Mouse (Mus musculus) kidney, embryonic 15.5 days (tissue): ENCODE measurements around the gene Efcab14. TPM values are rescaled to one million over a fixed set of nuclear protein-coding genes. Genes with fewer than 3 reads are reported as not detected.

Experiments used
- ATAC-seq: fragments of 200-750 bp; cut with Nextera tagmentation; replicated peaks from 2 replicates; pipeline ENCODE4 v1.8.0; 2017; ENCODE audit warnings: moderate TSS enrichment; ENCODE audit not compliant: low FRiP score
- H3K27ac ChIP-seq: fragments of 300-500 bp; sonication (generic); 2 replicates; pipeline ENCODE4 v1.5.1; 2015; ENCODE audit warnings: mild to moderate bottlenecking, inconsistent platforms
- H3K27me3 ChIP-seq: fragments of 300-500 bp; sonication (generic); 2 replicates; pipeline ENCODE4 v1.6.1; 2015; ENCODE audit warnings: inconsistent platforms
- H3K36me3 ChIP-seq: fragments of 300-500 bp; sonication (generic); 2 replicates; pipeline ENCODE4 v1.6.1; 2015; ENCODE audit warnings: inconsistent platforms
- H3K4me1 ChIP-seq: fragments of 300-500 bp; sonication (generic); 2 replicates; pipeline ENCODE4 v1.6.1; 2015; ENCODE audit warnings: inconsistent platforms
- H3K4me2 ChIP-seq: fragments of 300-500 bp; sonication (generic); 2 replicates; pipeline ENCODE4 v1.6.1; 2015; ENCODE audit warnings: moderate library complexity, mild to moderate bottlenecking, inconsistent platforms
- H3K4me3 ChIP-seq: fragments of 300-500 bp; sonication (generic); replicated peaks from 2 replicates; pipeline ENCODE4 v1.5.1; 2015; ENCODE audit warnings: mild to moderate bottlenecking, inconsistent platforms
- H3K9ac ChIP-seq: fragments of 300-500 bp; sonication (generic); 2 replicates; pipeline ENCODE4 v1.6.1; 2015; ENCODE audit warnings: mild to moderate bottlenecking, inconsistent platforms
- H3K9me3 ChIP-seq: fragments of 300-500 bp; sonication (generic); replicated peaks from 2 replicates; pipeline ENCODE4 v1.6.1; 2016; ENCODE audit warnings: inconsistent platforms
- WGBS: fragments of 180-500 bp; shearing (Covaris S2); methylation state at CpG from one replicate; pipeline ENCODE4 v1.1.7; 2015; ENCODE audit warnings: mixed read lengths; 5-methylcytosine and 5-hydroxymethylcytosine counted together
- polyA plus RNA-seq: library from polyadenylated mRNA; unstranded; fragments of >200 nt; fragmentation: Nextera tagmentation; extraction: Ambion mirVana; gene quantifications from 2 replicates; pipeline ENCODE4 v1.2.1, GENCODE M21; 2015

Gene Efcab14
- polyA plus RNA-seq, 1 experiment from 2014 or later, result 36.7 TPM

DNA sequence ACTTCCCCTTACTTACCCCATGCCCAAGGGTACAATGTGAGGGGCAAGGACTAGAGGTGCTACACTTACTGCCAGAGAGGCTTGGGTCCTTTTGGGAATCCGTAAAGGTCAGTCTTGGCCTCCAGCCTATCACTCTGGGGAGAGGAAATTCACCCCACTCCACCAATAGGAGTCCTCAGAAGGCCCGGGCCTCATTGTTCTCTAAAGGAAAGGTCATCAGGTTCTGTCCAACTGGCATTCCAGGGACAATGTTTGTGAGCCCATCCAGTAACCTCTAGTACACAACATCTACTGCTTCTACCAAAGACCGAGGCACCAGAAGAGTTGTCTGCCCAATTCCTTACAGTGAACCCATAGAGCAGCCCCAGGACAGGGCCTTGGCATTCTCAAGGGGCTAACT is 43.4 kb downstream of the Efcab14 start, which contains the start of gene Tex38:
Gene Tex38, minus strand, starts transcription at position 101 of the 400 bp plus-strand sequence.
- H3K27ac ChIP-seq, result no peak within 1 kb of the TSS
- no peak within 1 kb of the TSS for H3K4me2 ChIP-seq
- no peak within 1 kb of the TSS for H3K9ac ChIP-seq
- H3K4me1 ChIP-seq, result peaks cover 13% of the 10 kb centered on the region
- H3K36me3 ChIP-seq, result peaks cover 12% of the 10 kb centered on the region
- no peaks in the 10 kb centered on the region for H3K27me3 ChIP-seq
- no peak within 1 kb of the TSS for H3K4me3 ChIP-seq
- no peaks in the 10 kb centered on the region for H3K9me3 ChIP-seq
- 85% methylated on average over 3 of the region's 3 CpGs for WGBS
- no peak for ATAC-seq

DNA sequence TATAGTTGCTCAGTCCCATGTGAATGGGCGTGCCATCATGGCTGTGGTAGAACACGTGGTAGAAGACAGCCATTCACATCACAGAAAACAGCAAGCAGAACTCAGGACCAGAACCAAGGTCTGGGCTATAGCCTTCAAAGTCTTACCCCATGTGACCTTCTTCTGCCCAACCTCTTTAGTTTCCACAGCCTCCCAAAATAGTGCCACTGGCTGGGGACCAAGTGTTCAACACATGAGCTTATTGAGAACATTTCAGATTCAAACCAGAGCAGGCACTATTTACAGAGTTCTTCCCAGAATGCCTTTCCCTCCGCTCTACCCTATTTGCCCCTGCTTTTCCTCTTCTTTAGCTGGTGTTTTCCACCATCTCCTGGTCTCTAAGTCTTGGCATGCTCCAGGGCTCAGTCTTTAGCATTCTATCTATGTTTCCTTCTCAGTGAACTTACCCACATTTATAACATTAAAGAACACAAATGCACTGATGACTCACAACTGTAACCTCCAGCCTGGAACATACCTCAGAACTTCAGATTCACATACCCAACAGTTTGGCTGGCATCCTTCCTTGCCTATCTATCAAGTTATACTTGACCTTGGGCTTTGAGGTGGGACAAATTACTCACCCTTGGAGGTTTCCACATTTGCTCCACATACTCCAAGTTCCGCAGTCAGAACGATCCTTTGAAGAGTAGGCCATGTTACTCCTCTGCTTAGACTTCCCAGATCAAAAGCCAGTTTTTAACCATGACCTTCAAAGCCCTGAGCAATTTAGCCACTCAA is 44.7 kb downstream of the Efcab14 start:
- Histone ChIP-seq H3K4me2 (no peak overlapping the region), H3K36me3 (peaks cover 5% of the 10 kb centered on the region; the same call in 1 of the 2 replicates), H3K9ac (no peak overlapping the region), H3K9me3 (no peaks in the 10 kb centered on the region), H3K27ac (no peak overlapping the region), H3K4me1 (peaks cover 14% of the 10 kb centered on the region), H3K4me3 (no peak overlapping the region), H3K27me3 (no peaks in the 10 kb centered on the region)
- 91% methylated on average over 5 of the region's 5 CpGs for WGBS
- no peak for ATAC-seq

DNA sequence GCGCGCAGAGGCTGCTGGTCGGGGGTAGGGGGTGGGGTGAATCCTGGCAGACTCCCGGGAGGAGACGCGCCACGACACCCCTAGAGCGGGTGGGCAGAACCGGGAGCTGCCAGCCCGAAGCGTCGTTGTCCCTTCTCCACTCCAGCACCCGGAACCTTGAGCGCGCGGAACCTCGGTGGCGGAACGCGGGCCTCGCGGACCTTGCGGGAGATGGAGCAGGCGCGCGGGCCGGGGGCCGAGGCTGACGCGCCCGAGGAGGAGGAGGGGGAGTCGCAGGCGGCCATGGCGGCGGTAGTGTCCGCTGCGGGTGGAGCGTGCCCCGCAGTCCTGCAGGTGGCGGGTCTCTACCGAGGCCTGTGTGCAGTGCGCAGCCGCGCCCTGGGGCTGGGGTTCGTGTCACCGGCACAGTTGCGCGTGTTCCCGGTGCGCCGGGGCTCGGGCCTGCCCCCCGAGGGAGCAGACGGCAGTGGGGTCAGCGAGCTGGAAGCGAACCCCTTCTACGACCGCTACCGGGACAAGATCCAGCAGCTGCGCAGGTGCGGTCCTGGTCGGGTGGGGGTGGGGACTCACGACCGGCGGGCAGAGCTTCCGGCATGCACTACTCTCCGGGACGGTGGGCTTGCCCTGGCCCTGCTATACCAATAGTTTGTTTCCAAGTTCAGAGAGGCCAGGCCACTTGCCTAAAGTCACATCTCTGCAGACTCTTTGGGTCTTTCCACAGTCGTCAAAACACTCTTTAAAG is 47.4 kb downstream of the Efcab14 start, which contains the start of gene Atpaf1:
Gene Atpaf1, plus strand, starts transcription at position 44 of the 742 bp plus-strand sequence.
- peaks cover 26% of the 10 kb centered on the region for H3K36me3 ChIP-seq
- H3K27ac ChIP-seq, result peak within 1 kb of the TSS; percentile 72
- peak within 1 kb of the TSS; percentile 87 for H3K4me2 ChIP-seq
- no peaks in the 10 kb centered on the region for H3K27me3 ChIP-seq
- peak within 1 kb of the TSS; percentile 79 for H3K9ac ChIP-seq
- H3K4me1 ChIP-seq, result peaks cover 14% of the 10 kb centered on the region
- no peaks in the 10 kb centered on the region for H3K9me3 ChIP-seq
- ATAC-seq, result peak; percentile 91
- peak within 1 kb of the TSS; percentile 83 for H3K4me3 ChIP-seq
- under 1% methylated on average over 69 of the region's 69 CpGs for WGBS

DNA sequence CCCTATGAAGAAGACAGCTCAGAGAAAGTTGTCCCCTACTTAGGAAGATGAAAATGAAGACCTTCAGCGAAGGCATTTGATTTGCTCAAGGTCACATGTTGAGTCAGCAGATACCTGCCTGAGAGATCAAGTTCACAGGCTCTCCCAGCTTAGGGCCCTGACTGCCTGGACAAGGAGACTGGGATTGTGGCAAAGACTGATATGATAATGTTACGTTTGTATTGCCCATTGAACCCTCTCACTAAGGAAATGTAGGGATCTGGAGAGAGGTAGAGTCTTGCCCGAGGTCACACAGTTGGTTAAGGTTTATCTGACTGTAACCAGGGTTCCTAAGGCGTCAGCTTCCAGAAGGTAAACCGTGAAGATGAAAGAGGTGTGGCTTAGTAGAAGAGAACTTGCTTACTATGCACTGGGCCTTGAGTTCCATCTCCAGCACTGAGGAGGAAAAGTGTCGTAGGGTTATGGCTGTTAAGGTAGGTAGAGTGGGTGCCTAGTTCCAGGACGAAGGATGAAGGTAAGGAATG is 48.0 kb downstream of the Efcab14 start:
- H3K9ac ChIP-seq, result peak overlapping the region; percentile 79
- H3K27me3 ChIP-seq, result no peaks in the 10 kb centered on the region
- no peak for ATAC-seq
- WGBS, result 53% methylated on average over 7 of the region's 7 CpGs
- H3K4me2 ChIP-seq, result peak overlapping the region; percentile 87
- peaks cover 14% of the 10 kb centered on the region for H3K4me1 ChIP-seq
- peaks cover 33% of the 10 kb centered on the region for H3K36me3 ChIP-seq
- H3K27ac ChIP-seq, result peak overlapping the region; percentile 72
- H3K4me3 ChIP-seq, result peak overlapping the region; percentile 83
- H3K9me3 ChIP-seq, result no peaks in the 10 kb centered on the region

DNA sequence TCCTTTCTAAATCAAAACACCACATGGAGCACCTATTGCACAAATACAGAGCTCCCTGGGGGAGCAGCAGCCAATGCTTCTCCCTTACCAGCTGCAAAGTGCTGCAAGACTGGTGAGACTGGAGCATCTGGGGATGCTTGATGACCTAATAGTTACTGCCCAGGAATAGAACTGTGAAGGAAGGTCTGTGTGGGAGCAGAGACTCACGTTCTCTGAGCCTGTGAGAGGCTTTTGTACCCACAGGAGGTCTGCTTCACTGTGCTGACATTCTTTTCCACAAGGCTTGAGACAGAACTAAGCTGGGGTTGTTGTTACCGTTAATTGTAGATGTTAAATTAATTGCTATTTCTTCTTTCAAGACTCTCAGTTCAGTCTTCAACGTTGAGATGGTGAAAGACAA is 53.3 kb downstream of the Efcab14 start:
- H3K4me3 ChIP-seq, result no peak overlapping the region
- no peak overlapping the region for H3K9ac ChIP-seq
- H3K4me1 ChIP-seq, result peaks cover 1% of the 10 kb centered on the region
- H3K27me3 ChIP-seq, result no peaks in the 10 kb centered on the region
- no peak overlapping the region for H3K27ac ChIP-seq
- no peak overlapping the region for H3K4me2 ChIP-seq
- 69% methylated on average over 3 of the region's 3 CpGs for WGBS
- no peak for ATAC-seq
- peaks cover 77% of the 10 kb centered on the region for H3K36me3 ChIP-seq
- H3K9me3 ChIP-seq, result no peaks in the 10 kb centered on the region

DNA sequence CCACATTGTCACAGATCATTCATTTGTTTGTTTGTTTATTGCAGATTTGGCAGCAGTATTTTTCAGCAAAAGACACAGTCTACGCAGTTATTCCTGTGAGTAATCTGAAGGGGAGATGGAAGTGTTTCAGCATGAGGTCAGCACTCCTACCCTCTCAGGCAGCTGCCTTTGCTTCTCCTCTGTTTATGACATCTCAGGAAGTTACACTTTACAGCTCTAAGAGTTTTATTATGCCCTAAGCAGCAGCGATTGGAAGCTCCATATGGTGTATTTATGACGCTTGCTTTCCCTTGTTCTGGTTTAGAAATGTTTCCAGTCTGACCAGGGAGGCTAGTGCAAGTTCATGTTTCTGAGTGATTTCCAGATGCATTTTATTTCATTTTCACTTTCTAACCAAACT is 57.8 kb downstream of the Efcab14 start:
- H3K27ac ChIP-seq, result no peak overlapping the region
- H3K9me3 ChIP-seq, result no peaks in the 10 kb centered on the region
- H3K4me3 ChIP-seq, result no peak overlapping the region
- H3K27me3 ChIP-seq, result no peaks in the 10 kb centered on the region
- no peak overlapping the region for H3K4me2 ChIP-seq
- ATAC-seq, result no peak
- H3K36me3 ChIP-seq, result peaks cover 89% of the 10 kb centered on the region
- H3K4me1 ChIP-seq, result no peaks in the 10 kb centered on the region
- H3K9ac ChIP-seq, result no peak overlapping the region
- WGBS, result 48% methylated on average over 3 of the region's 3 CpGs

DNA sequence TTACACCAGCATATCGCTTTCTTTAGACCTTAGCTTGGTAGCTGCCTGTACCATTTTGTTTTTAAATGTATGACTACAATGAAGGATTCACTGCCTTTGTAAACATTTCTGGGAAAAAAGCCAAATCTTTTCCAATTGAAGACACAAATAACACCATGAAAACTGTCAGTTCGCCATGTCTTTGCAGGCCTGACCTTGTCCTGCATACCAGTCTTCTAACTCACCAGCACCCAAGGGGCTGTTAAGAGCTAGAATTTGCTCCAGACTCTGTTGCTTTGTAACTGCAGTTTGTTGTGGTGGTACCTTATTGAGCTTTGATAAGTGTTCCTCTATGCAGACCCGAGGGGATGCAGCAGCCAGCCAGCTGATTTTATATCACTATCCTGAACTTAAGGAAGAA is 62.4 kb downstream of the Efcab14 start:
- H3K9ac ChIP-seq, result no peak overlapping the region
- no peak overlapping the region for H3K4me2 ChIP-seq
- no peak overlapping the region for H3K4me3 ChIP-seq
- H3K36me3 ChIP-seq, result peaks cover 78% of the 10 kb centered on the region
- 78% methylated on average over 3 of the region's 3 CpGs for WGBS
- no peaks in the 10 kb centered on the region for H3K4me1 ChIP-seq
- H3K27me3 ChIP-seq, result no peaks in the 10 kb centered on the region
- H3K9me3 ChIP-seq, result no peaks in the 10 kb centered on the region
- no peak for ATAC-seq
- no peak overlapping the region for H3K27ac ChIP-seq

DNA sequence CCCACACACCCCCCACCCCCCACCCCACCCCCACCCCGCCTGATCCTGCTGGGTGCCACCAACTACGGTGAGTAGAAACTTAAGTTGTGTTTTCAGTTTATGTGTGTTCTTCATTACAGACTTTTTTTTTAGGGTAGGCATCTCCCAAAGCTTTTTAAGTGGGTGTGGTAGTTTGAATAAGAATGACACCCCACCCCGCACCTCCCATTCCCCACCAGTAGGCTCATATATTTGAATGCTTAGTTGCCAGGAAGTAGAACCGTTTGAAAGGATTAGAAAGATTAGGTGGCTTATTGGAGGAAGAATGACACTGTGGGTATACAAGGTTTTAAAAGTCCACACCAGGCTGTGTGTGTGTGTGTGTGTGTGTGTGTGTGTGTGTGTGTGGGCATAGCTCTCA is 74.8 kb downstream of the Efcab14 start:
- no peak for ATAC-seq
- H3K4me2 ChIP-seq, result no peak overlapping the region
- no peak overlapping the region for H3K4me3 ChIP-seq
- H3K9ac ChIP-seq, result no peak overlapping the region
- no peak overlapping the region for H3K27ac ChIP-seq
- H3K36me3 ChIP-seq, result peaks cover 43% of the 10 kb centered on the region
- no peaks in the 10 kb centered on the region for H3K9me3 ChIP-seq
- WGBS, result 90% methylated on average over 4 of the region's 4 CpGs
- no peaks in the 10 kb centered on the region for H3K4me1 ChIP-seq
- no peaks in the 10 kb centered on the region for H3K27me3 ChIP-seq

DNA sequence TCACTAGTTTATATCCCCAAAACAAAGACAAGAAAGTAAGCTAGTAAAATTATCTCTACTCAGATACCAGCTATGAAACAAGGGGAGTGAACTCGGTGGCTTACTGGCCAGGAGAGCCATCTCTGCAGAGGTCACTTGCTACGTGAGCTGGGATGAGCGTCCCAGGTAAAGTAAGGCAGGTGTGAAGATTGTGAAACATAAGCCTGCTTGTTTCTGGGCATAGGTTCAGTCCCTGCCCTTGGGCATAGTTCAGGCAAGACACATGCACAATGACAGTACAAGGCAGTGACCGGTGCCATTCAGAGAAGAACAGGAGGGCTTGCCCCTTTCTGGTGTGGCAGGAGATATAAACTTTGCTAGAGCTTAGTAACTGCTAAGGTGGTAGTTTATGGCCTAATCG is 78.1 kb downstream of the Efcab14 start:
- H3K4me2 ChIP-seq, result no peak overlapping the region
- 94% methylated on average over 5 of the region's 5 CpGs for WGBS
- H3K4me3 ChIP-seq, result no peak overlapping the region

DNA sequence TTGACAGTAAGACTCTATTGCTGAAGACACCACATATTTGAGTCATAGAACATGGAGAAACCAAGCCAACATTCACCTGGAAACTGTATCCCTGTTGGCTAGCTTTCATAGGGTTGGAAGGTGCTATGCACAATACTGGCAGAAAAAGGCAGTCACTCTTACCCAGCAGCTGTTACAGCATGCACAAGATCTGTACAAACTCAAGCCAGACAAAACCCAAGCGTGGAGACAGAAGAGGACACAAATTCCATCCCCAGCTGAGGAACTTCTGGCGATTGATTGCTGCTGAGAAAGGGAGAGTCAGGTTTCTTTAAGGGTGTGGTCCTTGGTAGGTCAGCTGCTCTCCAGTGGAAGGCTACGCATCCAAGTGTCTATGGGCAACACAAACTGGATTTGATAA is 82.7 kb downstream of the Efcab14 start:
- Histone ChIP-seq H3K4me3 (no peak overlapping the region), H3K36me3 (peaks cover 11% of the 10 kb centered on the region), H3K9ac (no peak overlapping the region), H3K9me3 (no peaks in the 10 kb centered on the region), H3K4me2 (no peak overlapping the region), H3K27ac (no peak overlapping the region), H3K4me1 (no peaks in the 10 kb centered on the region), H3K27me3 (no peaks in the 10 kb centered on the region)
- 59% methylated on average over 3 of the region's 3 CpGs for WGBS
- ATAC-seq, result no peak

More for the DNA sequence above, 78.1 kb downstream of the Efcab14 start:
- no peaks in the 10 kb centered on the region for H3K27me3 ChIP-seq
- no peaks in the 10 kb centered on the region for H3K4me1 ChIP-seq
- no peak for ATAC-seq
- H3K9ac ChIP-seq, result no peak overlapping the region
- no peak overlapping the region for H3K27ac ChIP-seq
- H3K36me3 ChIP-seq, result peaks cover 41% of the 10 kb centered on the region
- H3K9me3 ChIP-seq, result no peaks in the 10 kb centered on the region

DNA sequence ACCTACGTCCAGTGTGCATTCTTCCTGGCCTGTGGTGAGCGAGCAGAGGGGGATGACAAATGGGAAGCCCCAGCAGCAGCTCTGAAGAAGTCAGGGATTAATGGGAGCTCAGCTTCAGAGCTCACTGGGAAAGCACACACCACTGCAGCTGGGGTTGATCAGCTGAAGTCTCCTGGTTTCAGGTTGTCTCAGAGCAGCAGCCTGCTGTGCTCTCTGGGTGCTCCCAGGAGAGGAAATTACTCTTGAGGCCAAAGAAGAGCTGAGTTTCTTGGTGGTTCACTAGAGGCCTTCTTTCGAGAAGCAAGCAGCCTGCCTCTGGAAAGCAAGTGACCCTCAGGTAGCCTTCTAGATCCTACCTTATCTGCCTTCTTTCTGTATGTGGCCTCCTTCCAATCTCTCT is 83.4 kb downstream of the Efcab14 start:
- ATAC-seq, result no peak
- no peaks in the 10 kb centered on the region for H3K9me3 ChIP-seq
- H3K27ac ChIP-seq, result no peak overlapping the region
- H3K9ac ChIP-seq, result no peak overlapping the region
- no peak overlapping the region for H3K4me3 ChIP-seq
- no peaks in the 10 kb centered on the region for H3K4me1 ChIP-seq
- WGBS, result 65% methylated on average over 3 of the region's 3 CpGs
- H3K27me3 ChIP-seq, result no peaks in the 10 kb centered on the region
- H3K4me2 ChIP-seq, result no peak overlapping the region
- peaks cover 5% of the 10 kb centered on the region; the same call in 1 of the 2 replicates for H3K36me3 ChIP-seq

DNA sequence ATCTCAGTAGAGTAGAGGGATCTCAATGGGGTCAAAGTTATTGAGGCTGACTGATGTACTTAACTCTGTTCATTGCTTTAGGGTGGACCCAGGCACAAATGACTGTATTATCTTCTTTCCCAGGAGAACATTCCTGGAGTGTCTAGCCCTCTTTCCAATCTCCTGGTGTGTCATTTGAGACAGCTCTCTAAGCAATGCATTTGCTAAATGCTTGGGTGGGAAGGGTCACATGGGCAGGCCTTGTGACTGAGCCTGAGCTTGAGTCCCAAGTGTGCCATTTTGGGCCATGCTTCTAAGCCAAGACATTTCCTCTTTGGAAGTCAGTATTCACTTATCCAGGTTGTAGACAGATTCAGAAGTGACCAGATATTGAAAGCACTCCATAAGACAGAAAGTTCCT is 83.9 kb downstream of the Efcab14 start:
- no peak overlapping the region for H3K4me2 ChIP-seq
- H3K27me3 ChIP-seq, result no peaks in the 10 kb centered on the region
- H3K9ac ChIP-seq, result no peak overlapping the region
- no peak overlapping the region for H3K27ac ChIP-seq
- no peak overlapping the region for H3K4me3 ChIP-seq
- no peaks in the 10 kb centered on the region for H3K4me1 ChIP-seq
- peaks cover 3% of the 10 kb centered on the region; the same call in 1 of the 2 replicates for H3K36me3 ChIP-seq
- no peak for ATAC-seq
- H3K9me3 ChIP-seq, result no peaks in the 10 kb centered on the region
